Mouse (Mus musculus): ENCODE results near the gene 6330409D20Rik.

DNA sequence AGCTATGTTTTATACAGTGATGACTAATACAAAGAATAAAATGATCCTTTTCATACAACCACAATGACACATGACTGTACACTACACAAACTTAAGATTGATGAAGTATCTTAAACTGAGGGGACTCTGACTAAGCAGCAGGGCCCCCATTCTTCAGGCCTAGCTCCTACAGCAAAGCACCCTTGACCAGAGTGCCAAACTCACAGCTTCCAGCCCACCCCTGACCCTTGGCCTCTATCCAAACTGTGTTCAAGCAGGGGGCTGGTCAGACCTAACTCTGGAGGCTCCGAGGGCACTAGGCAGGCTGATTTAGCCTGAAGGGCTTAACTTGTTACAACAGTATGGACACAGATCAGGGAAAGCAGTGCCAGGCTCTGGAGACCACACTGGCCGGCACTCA is 47.8 kb upstream of the 6330409D20Rik start:
- TF ChIP-seq EP300 (IDR thresholded peaks at IDR 0.05) = no peak
- no peak for TF ChIP-seq CTCF (IDR thresholded peaks at IDR 0.05)
